Mouse (Mus musculus): ENCODE data around the gene Ppp2r5c. TPM values are rescaled to one million over a fixed set of nuclear protein-coding genes. Genes with fewer than 3 reads are reported as not detected.

Ppp2r5c gene
- polyA plus RNA-seq, 1 experiment from 2014 or later = 139 TPM

GRCm38 (mm10) chr12:110436638-110437366, 10.1 kb upstream of the Ppp2r5c start:
- Histone ChIP-seq H3K4me3 (ENCODE audit: low read depth, low read length) (no peak overlapping the region), H3K9me3 (replicated peaks; ENCODE audit: control insufficient read depth, low read length) (no peaks in the 10 kb centered on the region), H3K27ac (ENCODE audit: low read depth, low read length) (no peak overlapping the region), H3K4me1 (ENCODE audit: control insufficient read depth, insufficient read depth, low read length) (no peaks in the 10 kb centered on the region), H3K9ac (ENCODE audit: low read depth, low read length) (no peak overlapping the region), H3K36me3 (ENCODE audit: control insufficient read depth, insufficient read depth, low read length) (no peaks in the 10 kb centered on the region), H3K27me3 (ENCODE audit: control insufficient read depth, insufficient read depth, low read length) (0 out of 2 replicates have a peak, but pooled peaks cover 3% of the 10 kb centered on the region), H3K4me2 (no peak overlapping the region)
- ATAC-seq (replicated peaks; ENCODE audit: insufficient number of reproducible peaks, low FRiP score, low TSS enrichment) = no peak
- 53% methylated on average over 9 of the region's 9 CpGs for WGBS (ENCODE audit: insufficient replicate concordance)

- no peak overlapping the region for H3K4me3 ChIP-seq (ENCODE audit: low read depth, low read length)
- H3K4me1 ChIP-seq (ENCODE audit: control insufficient read depth, insufficient read depth, low read length) = no peaks in the 10 kb centered on the region
- WGBS (ENCODE audit: insufficient replicate concordance) = 65% methylated on average over 7 of the region's 7 CpGs
- no peak overlapping the region for H3K4me2 ChIP-seq
- no peaks in the 10 kb centered on the region for H3K36me3 ChIP-seq (ENCODE audit: control insufficient read depth, insufficient read depth, low read length)
- no peak overlapping the region for H3K27ac ChIP-seq (ENCODE audit: low read depth, low read length)
- H3K9me3 ChIP-seq (replicated peaks; ENCODE audit: control insufficient read depth, low read length) = no peaks in the 10 kb centered on the region
- no peak overlapping the region for H3K9ac ChIP-seq (ENCODE audit: low read depth, low read length)
- ATAC-seq (replicated peaks; ENCODE audit: insufficient number of reproducible peaks, low FRiP score, low TSS enrichment) = no peak
- 0 out of 2 replicates have a peak, but pooled peaks cover 2% of the 10 kb centered on the region for H3K27me3 ChIP-seq (ENCODE audit: control insufficient read depth, insufficient read depth, low read length)
These were observed 9.6 kb upstream of the Ppp2r5c start for GRCm38 (mm10) chr12:110437367-110437703.

- H3K27me3 ChIP-seq (ENCODE audit: control insufficient read depth, insufficient read depth, low read length) = no peaks in the 10 kb centered on the region
- WGBS (ENCODE audit: insufficient replicate concordance) = 45% methylated on average over 5 of the region's 5 CpGs
- H3K4me2 ChIP-seq = no peak overlapping the region
- H3K9me3 ChIP-seq (replicated peaks; ENCODE audit: control insufficient read depth, low read length) = no peaks in the 10 kb centered on the region
- H3K4me3 ChIP-seq (ENCODE audit: low read depth, low read length) = no peak overlapping the region
- no peaks in the 10 kb centered on the region for H3K36me3 ChIP-seq (ENCODE audit: control insufficient read depth, insufficient read depth, low read length)
- H3K27ac ChIP-seq (ENCODE audit: low read depth, low read length) = no peak overlapping the region
- no peaks in the 10 kb centered on the region for H3K4me1 ChIP-seq (ENCODE audit: control insufficient read depth, insufficient read depth, low read length)
- H3K9ac ChIP-seq (ENCODE audit: low read depth, low read length) = no peak overlapping the region
- ATAC-seq (replicated peaks; ENCODE audit: insufficient number of reproducible peaks, low FRiP score, low TSS enrichment) = no peak
These were observed 8.4 kb upstream of the Ppp2r5c start for GRCm38 (mm10) chr12:110438367-110438973.

GRCm38 (mm10) chr12:110442238-110442637, 4.7 kb upstream of the Ppp2r5c start:
- H3K4me1 ChIP-seq (ENCODE audit: control insufficient read depth, insufficient read depth, low read length) = peaks cover 3% of the 10 kb centered on the region; the same call in 1 of the 2 replicates

GRCm38 (mm10) chr12:110444530-110444929, 2.4 kb upstream of the Ppp2r5c start:
- WGBS (ENCODE audit: insufficient replicate concordance) = 68% methylated on average over 5 of the region's 5 CpGs
- Histone ChIP-seq H3K4me3 (ENCODE audit: low read depth, low read length) (no peak overlapping the region), H3K36me3 (ENCODE audit: control insufficient read depth, insufficient read depth, low read length) (no peaks in the 10 kb centered on the region), H3K27ac (ENCODE audit: low read depth, low read length) (no peak overlapping the region), H3K4me1 (ENCODE audit: control insufficient read depth, insufficient read depth, low read length) (peaks cover 5% of the 10 kb centered on the region; the same call in 1 of the 2 replicates), H3K9me3 (replicated peaks; ENCODE audit: control insufficient read depth, low read length) (no peaks in the 10 kb centered on the region), H3K9ac (ENCODE audit: low read depth, low read length) (no peak overlapping the region), H3K27me3 (ENCODE audit: control insufficient read depth, insufficient read depth, low read length) (peaks cover 3% of the 10 kb centered on the region; the same call in 1 of the 2 replicates), H3K4me2 (no peak overlapping the region)
- no peak for ATAC-seq (replicated peaks; ENCODE audit: insufficient number of reproducible peaks, low FRiP score, low TSS enrichment)

More at GRCm38 (mm10) chr12:110442238-110442637, 4.7 kb upstream of the Ppp2r5c start:
- H3K4me2 ChIP-seq = no peak overlapping the region
- no peak overlapping the region for H3K27ac ChIP-seq (ENCODE audit: low read depth, low read length)
- no peaks in the 10 kb centered on the region for H3K9me3 ChIP-seq (replicated peaks; ENCODE audit: control insufficient read depth, low read length)
- H3K9ac ChIP-seq (ENCODE audit: low read depth, low read length) = no peak overlapping the region
- H3K36me3 ChIP-seq (ENCODE audit: control insufficient read depth, insufficient read depth, low read length) = no peaks in the 10 kb centered on the region
- WGBS (ENCODE audit: insufficient replicate concordance) = 91% methylated on average over 2 of the region's 2 CpGs
- peaks cover 3% of the 10 kb centered on the region; the same call in 1 of the 2 replicates for H3K27me3 ChIP-seq (ENCODE audit: control insufficient read depth, insufficient read depth, low read length)
- no peak overlapping the region for H3K4me3 ChIP-seq (ENCODE audit: low read depth, low read length)
- no peak for ATAC-seq (replicated peaks; ENCODE audit: insufficient number of reproducible peaks, low FRiP score, low TSS enrichment)

- peak overlapping the region; percentile 31; the same call in 1 of the 2 replicates for H3K9ac ChIP-seq (ENCODE audit: low read depth, low read length)
These were observed 1.1 kb upstream of the Ppp2r5c start for GRCm38 (mm10) chr12:110445775-110446174.

GRCm38 (mm10) chr12:110447306-110447705, 386 bp downstream of the Ppp2r5c start:
- H3K4me1 ChIP-seq (ENCODE audit: control insufficient read depth, insufficient read depth, low read length) = peaks cover 5% of the 10 kb centered on the region; the same call in 1 of the 2 replicates
- peak; percentile 66 for ATAC-seq (replicated peaks; ENCODE audit: insufficient number of reproducible peaks, low FRiP score, low TSS enrichment)
- H3K9me3 ChIP-seq (replicated peaks; ENCODE audit: control insufficient read depth, low read length) = no peaks in the 10 kb centered on the region
- no peaks in the 10 kb centered on the region for H3K36me3 ChIP-seq (ENCODE audit: control insufficient read depth, insufficient read depth, low read length)
- peak overlapping the region; percentile 78 for H3K9ac ChIP-seq (ENCODE audit: low read depth, low read length)
- peak overlapping the region; percentile 90 for H3K4me2 ChIP-seq
- H3K27me3 ChIP-seq (ENCODE audit: control insufficient read depth, insufficient read depth, low read length) = peaks cover 3% of the 10 kb centered on the region; the same call in 1 of the 2 replicates
- peak overlapping the region; percentile 79 for H3K4me3 ChIP-seq (ENCODE audit: low read depth, low read length)
- peak overlapping the region; percentile 68; the same call in 1 of the 2 replicates for H3K27ac ChIP-seq (ENCODE audit: low read depth, low read length)
- WGBS (ENCODE audit: insufficient replicate concordance) = under 1% methylated on average over 39 of the region's 39 CpGs

More at GRCm38 (mm10) chr12:110445775-110446174, 1.1 kb upstream of the Ppp2r5c start:
- WGBS (ENCODE audit: insufficient replicate concordance) = 46% methylated on average over 7 of the region's 7 CpGs
- H3K4me1 ChIP-seq (ENCODE audit: control insufficient read depth, insufficient read depth, low read length) = peaks cover 5% of the 10 kb centered on the region; the same call in 1 of the 2 replicates
- H3K4me3 ChIP-seq (ENCODE audit: low read depth, low read length) = peak overlapping the region; percentile 79
- no peak for ATAC-seq (replicated peaks; ENCODE audit: insufficient number of reproducible peaks, low FRiP score, low TSS enrichment)
- peaks cover 3% of the 10 kb centered on the region; the same call in 1 of the 2 replicates for H3K27me3 ChIP-seq (ENCODE audit: control insufficient read depth, insufficient read depth, low read length)
- no peak overlapping the region for H3K27ac ChIP-seq (ENCODE audit: low read depth, low read length)
- peak overlapping the region; percentile 73 for H3K4me2 ChIP-seq
- H3K9me3 ChIP-seq (replicated peaks; ENCODE audit: control insufficient read depth, low read length) = no peaks in the 10 kb centered on the region
- no peaks in the 10 kb centered on the region for H3K36me3 ChIP-seq (ENCODE audit: control insufficient read depth, insufficient read depth, low read length)

GRCm38 (mm10) chr12:110448767-110449166, 1.8 kb downstream of the Ppp2r5c start:
- ATAC-seq (replicated peaks; ENCODE audit: insufficient number of reproducible peaks, low FRiP score, low TSS enrichment) = no peak
- Histone ChIP-seq H3K9me3 (replicated peaks; ENCODE audit: control insufficient read depth, low read length) (no peaks in the 10 kb centered on the region), H3K4me1 (ENCODE audit: control insufficient read depth, insufficient read depth, low read length) (peaks cover 5% of the 10 kb centered on the region; the same call in 1 of the 2 replicates), H3K27ac (ENCODE audit: low read depth, low read length) (no peak overlapping the region), H3K4me2 (no peak overlapping the region), H3K9ac (ENCODE audit: low read depth, low read length) (no peak overlapping the region), H3K4me3 (ENCODE audit: low read depth, low read length) (no peak overlapping the region), H3K27me3 (ENCODE audit: control insufficient read depth, insufficient read depth, low read length) (peaks cover 2% of the 10 kb centered on the region; the same call in 1 of the 2 replicates), H3K36me3 (ENCODE audit: control insufficient read depth, insufficient read depth, low read length) (no peaks in the 10 kb centered on the region)
- WGBS (ENCODE audit: insufficient replicate concordance) = 75% methylated on average over 10 of the region's 10 CpGs
